Mouse (Mus musculus) heart, embryonic 15.5 days (tissue): Measurements from ENCODE around the gene Fcgr4. TPM values are rescaled to one million over a fixed set of nuclear protein-coding genes. Genes with fewer than 3 reads are reported as not detected.

Source experiments
- ATAC-seq: fragments of 200-750 bp; cut with Nextera tagmentation; replicated peaks from 2 replicates; pipeline ENCODE4 v1.8.0; 2017; ENCODE audit warnings: low read depth, moderate TSS enrichment; ENCODE audit not compliant: insufficient number of reproducible peaks, insufficient read depth, low FRiP score
- H3K27ac ChIP-seq: fragments of 300-500 bp; sonication (generic); 2 replicates; pipeline ENCODE4 v1.5.1; 2015; ENCODE audit warnings: mild to moderate bottlenecking, inconsistent platforms
- H3K27me3 ChIP-seq: fragments of 300-500 bp; sonication (generic); 2 replicates; pipeline ENCODE4 v1.6.1; 2015; ENCODE audit warnings: inconsistent platforms
- H3K36me3 ChIP-seq: fragments of 300-500 bp; sonication (generic); 2 replicates; pipeline ENCODE4 v1.6.1; 2015; ENCODE audit warnings: mild to moderate bottlenecking, inconsistent platforms
- H3K4me1 ChIP-seq: fragments of 300-500 bp; sonication (generic); replicated peaks from 2 replicates; pipeline ENCODE4 v1.6.1; 2015; ENCODE audit warnings: inconsistent platforms
- H3K4me2 ChIP-seq: fragments of 300-500 bp; sonication (generic); 2 replicates; pipeline ENCODE4 v1.6.1; 2015; ENCODE audit warnings: inconsistent platforms, mild to moderate bottlenecking, moderate library complexity
- H3K4me3 ChIP-seq: fragments of 300-500 bp; sonication (generic); 2 replicates; pipeline ENCODE4 v1.5.1; 2015; ENCODE audit warnings: mild to moderate bottlenecking, inconsistent platforms
- H3K9ac ChIP-seq: fragments of 300-500 bp; sonication (generic); 2 replicates; pipeline ENCODE4 v1.6.1; 2015; ENCODE audit warnings: mild to moderate bottlenecking, inconsistent platforms
- H3K9me3 ChIP-seq: fragments of 300-500 bp; sonication (generic); replicated peaks from 2 replicates; pipeline ENCODE4 v1.6.1; 2016; ENCODE audit warnings: inconsistent platforms
- WGBS: fragments of 180-500 bp; shearing (Covaris S2); methylation state at CpG from one replicate; pipeline ENCODE4 v1.1.7; 2015; ENCODE audit warnings: mixed read lengths; 5-methylcytosine and 5-hydroxymethylcytosine counted together
- polyA plus RNA-seq: library from polyadenylated mRNA; unstranded; fragments of >200 nt; fragmentation: Nextera tagmentation; extraction: Ambion mirVana; gene quantifications from 2 replicates; pipeline ENCODE4 v1.2.1, GENCODE M21; 2015

Fcgr4 gene
- polyA plus RNA-seq, 1 experiment from 2014 or later: 1.1 TPM

- 78% methylated on average over 3 of the region's 3 CpGs for WGBS
- no peaks in the 10 kb centered on the region for H3K27me3 ChIP-seq
- H3K4me1 ChIP-seq: no peaks in the 10 kb centered on the region
These were observed 33.6 kb upstream of the Fcgr4 start for GRCm38 (mm10) chr1:170985092-170985491.

GRCm38 (mm10) chr1:170985861-170986260 lies 32.9 kb upstream of the Fcgr4 start:
- Histone ChIP-seq H3K9ac (no peak overlapping the region), H3K9me3 (no peaks in the 10 kb centered on the region), H3K4me2 (no peak overlapping the region), H3K27ac (no peak overlapping the region), H3K27me3 (no peaks in the 10 kb centered on the region), H3K4me3 (no peak overlapping the region), H3K36me3 (no peaks in the 10 kb centered on the region), H3K4me1 (no peaks in the 10 kb centered on the region)
- ATAC-seq: no peak
- 74% methylated on average over 5 of the region's 5 CpGs for WGBS

More at GRCm38 (mm10) chr1:170985092-170985491, 33.6 kb upstream of the Fcgr4 start:
- H3K36me3 ChIP-seq: no peaks in the 10 kb centered on the region
- no peak overlapping the region for H3K4me3 ChIP-seq
- H3K9ac ChIP-seq: no peak overlapping the region
- no peaks in the 10 kb centered on the region for H3K9me3 ChIP-seq
- no peak overlapping the region for H3K4me2 ChIP-seq
- no peak overlapping the region for H3K27ac ChIP-seq
- no peak for ATAC-seq

GRCm38 (mm10) chr1:170989656-170990055 lies 29.1 kb upstream of the Fcgr4 start:
- Histone ChIP-seq H3K9me3 (no peaks in the 10 kb centered on the region), H3K4me1 (no peaks in the 10 kb centered on the region), H3K27me3 (0 out of 2 replicates have a peak, but pooled peaks cover 3% of the 10 kb centered on the region), H3K4me2 (no peak overlapping the region), H3K4me3 (no peak overlapping the region), H3K36me3 (no peaks in the 10 kb centered on the region), H3K9ac (no peak overlapping the region), H3K27ac (no peak overlapping the region)
- ATAC-seq: no peak
- WGBS: 74% methylated on average over 9 of the region's 9 CpGs

- H3K4me2 ChIP-seq: no peak overlapping the region
- no peak overlapping the region for H3K4me3 ChIP-seq
- 52% methylated on average over 5 of the region's 5 CpGs for WGBS
- H3K9me3 ChIP-seq: no peaks in the 10 kb centered on the region
- no peak for ATAC-seq
- 0 out of 2 replicates have a peak, but pooled peaks cover 6% of the 10 kb centered on the region for H3K27me3 ChIP-seq
- H3K4me1 ChIP-seq: no peaks in the 10 kb centered on the region
- no peaks in the 10 kb centered on the region for H3K36me3 ChIP-seq
- H3K27ac ChIP-seq: no peak overlapping the region
- H3K9ac ChIP-seq: no peak overlapping the region
These were observed 26.2 kb upstream of the Fcgr4 start for GRCm38 (mm10) chr1:170992550-170992949.

GRCm38 (mm10) chr1:170996034-170996433 lies 22.7 kb upstream of the Fcgr4 start:
- WGBS: 66% methylated on average over 3 of the region's 3 CpGs
- Histone ChIP-seq H3K9me3 (no peaks in the 10 kb centered on the region), H3K4me3 (no peak overlapping the region), H3K36me3 (no peaks in the 10 kb centered on the region), H3K4me2 (no peak overlapping the region), H3K27me3 (0 out of 2 replicates have a peak, but pooled peaks cover 9% of the 10 kb centered on the region), H3K4me1 (no peaks in the 10 kb centered on the region), H3K27ac (no peak overlapping the region), H3K9ac (no peak overlapping the region)
- no peak for ATAC-seq

- 0 out of 2 replicates have a peak, but pooled peaks have one; percentile 74 for ATAC-seq
- H3K36me3 ChIP-seq: no peaks in the 10 kb centered on the region
- no peak overlapping the region for H3K9ac ChIP-seq
- H3K4me2 ChIP-seq: no peak overlapping the region
- WGBS: 38% methylated on average over 3 of the region's 3 CpGs
- no peaks in the 10 kb centered on the region for H3K4me1 ChIP-seq
- no peaks in the 10 kb centered on the region for H3K9me3 ChIP-seq
- H3K4me3 ChIP-seq: no peak overlapping the region
- no peak overlapping the region for H3K27ac ChIP-seq
- H3K27me3 ChIP-seq: 0 out of 2 replicates have a peak, but pooled peaks cover 9% of the 10 kb centered on the region
These were observed 22.0 kb upstream of the Fcgr4 start for GRCm38 (mm10) chr1:170996753-170997152.

GRCm38 (mm10) chr1:170997756-170998655 lies 20.7 kb upstream of the Fcgr4 start:
- H3K4me2 ChIP-seq: peak overlapping the region; percentile 55
- H3K27ac ChIP-seq: no peak overlapping the region
- H3K4me3 ChIP-seq: peak overlapping the region; percentile 34

GRCm38 (mm10) chr1:170999811-171000210 lies 18.9 kb upstream of the Fcgr4 start:
- Histone ChIP-seq H3K4me2 (no peak overlapping the region), H3K9me3 (no peaks in the 10 kb centered on the region)

More at GRCm38 (mm10) chr1:170997756-170998655, 20.7 kb upstream of the Fcgr4 start:
- Histone ChIP-seq H3K36me3 (no peaks in the 10 kb centered on the region), H3K9ac (peak overlapping the region; percentile 21; the same call in 1 of the 2 replicates), H3K27me3 (0 out of 2 replicates have a peak, but pooled peaks cover 9% of the 10 kb centered on the region), H3K4me1 (no peaks in the 10 kb centered on the region), H3K9me3 (no peaks in the 10 kb centered on the region)
- 43% methylated on average over 21 of the region's 21 CpGs for WGBS
- peak; percentile 39; the same call in 1 of the 2 replicates for ATAC-seq

GRCm38 (mm10) chr1:171005081-171005480 lies 13.6 kb upstream of the Fcgr4 start:
- WGBS: 57% methylated on average over 6 of the region's 6 CpGs
- no peak for ATAC-seq
- Histone ChIP-seq H3K4me3 (no peak overlapping the region), H3K27me3 (no peaks in the 10 kb centered on the region), H3K9ac (no peak overlapping the region), H3K9me3 (no peaks in the 10 kb centered on the region), H3K4me1 (no peaks in the 10 kb centered on the region), H3K4me2 (no peak overlapping the region), H3K36me3 (no peaks in the 10 kb centered on the region), H3K27ac (no peak overlapping the region)

More at GRCm38 (mm10) chr1:170999811-171000210, 18.9 kb upstream of the Fcgr4 start:
- Histone ChIP-seq H3K27ac (no peak overlapping the region), H3K27me3 (0 out of 2 replicates have a peak, but pooled peaks cover 5% of the 10 kb centered on the region), H3K9ac (no peak overlapping the region), H3K36me3 (no peaks in the 10 kb centered on the region), H3K4me1 (no peaks in the 10 kb centered on the region), H3K4me3 (no peak overlapping the region)
- ATAC-seq: no peak

GRCm38 (mm10) chr1:171005586-171005985 lies 13.1 kb upstream of the Fcgr4 start:
- no peak overlapping the region for H3K4me3 ChIP-seq
- no peak overlapping the region for H3K9ac ChIP-seq
- no peaks in the 10 kb centered on the region for H3K4me1 ChIP-seq
- H3K27me3 ChIP-seq: no peaks in the 10 kb centered on the region
- H3K36me3 ChIP-seq: no peaks in the 10 kb centered on the region
- no peaks in the 10 kb centered on the region for H3K9me3 ChIP-seq
- H3K27ac ChIP-seq: no peak overlapping the region
- ATAC-seq: no peak
- no peak overlapping the region for H3K4me2 ChIP-seq

GRCm38 (mm10) chr1:171006335-171006734 lies 12.4 kb upstream of the Fcgr4 start:
- Histone ChIP-seq H3K9me3 (no peaks in the 10 kb centered on the region), H3K9ac (no peak overlapping the region), H3K27me3 (no peaks in the 10 kb centered on the region), H3K4me1 (no peaks in the 10 kb centered on the region), H3K4me2 (no peak overlapping the region), H3K4me3 (no peak overlapping the region), H3K27ac (no peak overlapping the region), H3K36me3 (no peaks in the 10 kb centered on the region)
- no peak for ATAC-seq
- 76% methylated on average over 4 of the region's 4 CpGs for WGBS
